Mouse (Mus musculus): Measurements from ENCODE around the gene Il10ra. TPM values are rescaled to one million over a fixed set of nuclear protein-coding genes. Genes with fewer than 3 reads are reported as not detected.
A peak's percentile ranks its signal among the peaks of the same experiment; 100 is the strongest.

Gene Il10ra
- total and polyA plus RNA-seq, 3 experiments = 0.07 to 0.45 (median 0.16) TPM

GRCm38 (mm10) chr9:45235668-45236227, 33.2 kb downstream of the Il10ra start:
- 0 out of 2 replicates have a peak, but pooled peaks cover 3% of the 10 kb centered on the region for H3K27me3 ChIP-seq (ENCODE audit: insufficient read depth, low read length)
- no peak overlapping the region for H3K4me3 ChIP-seq (ENCODE audit: low read depth, low read length)
- no peaks in the 10 kb centered on the region for H3K9me3 ChIP-seq (replicated peaks)
- no peak for TF ChIP-seq CTCF (IDR thresholded peaks at IDR 0.05; ENCODE audit: low read depth, low read length)
- no peak for TF ChIP-seq GATA2 (IDR thresholded peaks at IDR 0.05; ENCODE audit: borderline replicate concordance, low read depth, low read length)
- H3K4me1 ChIP-seq (ENCODE audit: insufficient read depth, low read depth, low read length) = peaks cover 13% of the 10 kb centered on the region
- no peaks in the 10 kb centered on the region for H3K36me3 ChIP-seq (replicated peaks)
- DNase-seq (ENCODE audit: low spot score) (no peak), ATAC-seq (ENCODE audit: extremely low read depth, insufficient number of reproducible peaks, low FRiP score, poor library complexity, severe bottlenecking) (no peak)

- peaks cover 2% of the 10 kb centered on the region; the same call in 1 of the 2 replicates for H3K4me1 ChIP-seq (ENCODE audit: insufficient read depth, low read depth, low read length)
- ATAC-seq (ENCODE audit: extremely low read depth, insufficient number of reproducible peaks, low FRiP score, poor library complexity, severe bottlenecking) (no peak), DNase-seq (ENCODE audit: low spot score) (no peak)
- no peaks in the 10 kb centered on the region for H3K9me3 ChIP-seq (replicated peaks)
- TF ChIP-seq POLR2AphosphoS5 (IDR thresholded peaks at IDR 0.05; ENCODE audit: insufficient replicate concordance, low read depth, low read length) (no peak), GATA2 (IDR thresholded peaks at IDR 0.05; ENCODE audit: borderline replicate concordance, low read depth, low read length) (no peak), TAL1 (conservative IDR thresholded peaks at IDR 0.05; ENCODE audit: low read depth, low read length) (no peak), CTCF (IDR thresholded peaks at IDR 0.05; ENCODE audit: low read depth, low read length) (no peak), GATA1 (IDR thresholded peaks at IDR 0.05; ENCODE audit: borderline replicate concordance, low read length) (no peak)
- H3K27me3 ChIP-seq (ENCODE audit: insufficient read depth, low read length) = 0 out of 2 replicates have a peak, but pooled peaks cover 3% of the 10 kb centered on the region
- no peaks in the 10 kb centered on the region for H3K36me3 ChIP-seq (replicated peaks)
- H3K4me3 ChIP-seq (ENCODE audit: low read depth, low read length) = no peak overlapping the region
Observed at GRCm38 (mm10) chr9:45229359-45229758, 39.6 kb downstream of the Il10ra start.

- no peaks in the 10 kb centered on the region for H3K36me3 ChIP-seq (replicated peaks)
- no peaks in the 10 kb centered on the region for H3K27me3 ChIP-seq (ENCODE audit: insufficient read depth, low read length)
- ATAC-seq (ENCODE audit: extremely low read depth, insufficient number of reproducible peaks, low FRiP score, poor library complexity, severe bottlenecking) (no peak), DNase-seq (ENCODE audit: low spot score) (peak; percentile 7)
- H3K4me1 ChIP-seq (ENCODE audit: insufficient read depth, low read depth, low read length) = peaks cover 2% of the 10 kb centered on the region; the same call in 1 of the 2 replicates
- H3K4me3 ChIP-seq (ENCODE audit: low read depth, low read length) = no peak overlapping the region
- H3K9me3 ChIP-seq (replicated peaks) = no peaks in the 10 kb centered on the region
- peak; percentile 50 for TF ChIP-seq CTCF (IDR thresholded peaks at IDR 0.05; ENCODE audit: low read depth, low read length)
- no peak for TF ChIP-seq GATA1 (IDR thresholded peaks at IDR 0.05; ENCODE audit: borderline replicate concordance, low read length)
Observed at GRCm38 (mm10) chr9:45221567-45221966, 47.4 kb downstream of the Il10ra start.

- no peak for ATAC-seq (ENCODE audit: extremely low read depth, insufficient number of reproducible peaks, low FRiP score, poor library complexity, severe bottlenecking)
- Histone ChIP-seq H3K9me3 (replicated peaks) (no peaks in the 10 kb centered on the region), H3K27me3 (ENCODE audit: insufficient read depth, low read length) (no peaks in the 10 kb centered on the region), H3K4me1 (ENCODE audit: insufficient read depth, low read depth, low read length) (peaks cover under 1% of the 10 kb centered on the region; the same call in 1 of the 2 replicates), H3K4me3 (ENCODE audit: low read depth, low read length) (no peak overlapping the region), H3K36me3 (replicated peaks) (no peaks in the 10 kb centered on the region)
- DNase-seq (ENCODE audit: low spot score) = no peak
- TF ChIP-seq POLR2AphosphoS5 (IDR thresholded peaks at IDR 0.05; ENCODE audit: insufficient replicate concordance, low read depth, low read length) = no peak
- no peak for TF ChIP-seq GATA2 (IDR thresholded peaks at IDR 0.05; ENCODE audit: borderline replicate concordance, low read depth, low read length)
- no peak for TF ChIP-seq CTCF (IDR thresholded peaks at IDR 0.05; ENCODE audit: low read depth, low read length)
- no peak for TF ChIP-seq TAL1 (conservative IDR thresholded peaks at IDR 0.05; ENCODE audit: low read depth, low read length)
- TF ChIP-seq GATA1 (IDR thresholded peaks at IDR 0.05; ENCODE audit: borderline replicate concordance, low read length) = no peak
Observed at GRCm38 (mm10) chr9:45219644-45220043, 49.3 kb downstream of the Il10ra start.

DNA sequence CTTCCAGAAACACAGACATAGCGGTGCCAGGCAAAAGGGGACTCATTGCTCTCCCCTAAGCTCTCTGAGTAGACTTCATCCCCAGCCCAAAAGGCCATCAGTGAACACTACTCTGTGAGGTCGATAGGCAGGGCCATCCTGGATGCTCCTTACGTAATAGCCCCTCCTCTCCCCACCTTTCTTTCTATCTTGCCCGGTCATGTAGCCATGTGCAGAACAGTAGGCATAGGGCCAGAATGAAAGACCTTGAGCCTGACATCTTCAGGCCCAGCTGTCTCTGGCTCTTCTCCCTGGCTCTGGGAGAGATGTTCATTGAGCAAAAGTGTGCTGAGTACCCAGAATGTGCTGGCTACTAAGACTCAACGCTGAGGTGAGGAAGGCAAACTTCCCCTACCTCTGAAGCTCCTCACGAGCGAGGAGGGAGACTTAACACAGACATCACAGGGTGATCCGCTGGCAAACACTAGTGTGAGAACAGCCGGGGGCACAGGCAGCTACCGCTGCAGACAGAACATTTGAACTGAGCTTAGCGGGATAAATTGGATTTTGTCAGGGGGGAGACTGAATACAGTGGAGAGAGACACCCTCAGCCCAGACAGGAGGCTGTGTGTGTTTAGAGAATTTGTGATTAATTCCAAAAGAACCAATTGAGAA, 53.3 kb downstream of the Il10ra start:
- no peak for ATAC-seq (ENCODE audit: extremely low read depth, insufficient number of reproducible peaks, low FRiP score, poor library complexity, severe bottlenecking)
- DNase-seq (ENCODE audit: low spot score) = no peak
- H3K27me3 ChIP-seq (ENCODE audit: insufficient read depth, low read length) = no peaks in the 10 kb centered on the region

DNA sequence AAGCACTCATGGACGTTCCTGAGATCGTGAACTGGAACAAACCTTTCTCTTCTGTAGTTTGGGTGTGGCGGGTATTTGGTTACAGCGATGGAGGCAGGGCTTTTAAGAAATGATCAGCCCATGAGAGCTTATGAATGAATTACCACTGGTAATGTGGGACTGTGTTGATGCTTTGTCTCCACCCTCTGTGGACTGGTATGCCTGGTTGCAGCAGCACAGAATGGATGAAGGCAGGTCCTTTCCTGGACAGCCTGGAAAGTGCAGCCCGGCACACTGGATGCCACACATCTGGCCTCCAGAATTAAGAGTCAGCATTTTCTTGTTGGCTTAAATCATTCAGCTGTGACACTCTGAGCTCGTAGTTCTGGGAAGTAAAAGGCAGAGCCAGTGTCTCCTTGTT, 56.9 kb downstream of the Il10ra start:
- ATAC-seq (ENCODE audit: extremely low read depth, insufficient number of reproducible peaks, low FRiP score, poor library complexity, severe bottlenecking) = no peak
- no peaks in the 10 kb centered on the region for H3K36me3 ChIP-seq (replicated peaks)

More for the DNA sequence above, 53.3 kb downstream of the Il10ra start:
- Histone ChIP-seq H3K9me3 (replicated peaks) (no peaks in the 10 kb centered on the region), H3K4me3 (ENCODE audit: low read depth, low read length) (no peak overlapping the region), H3K36me3 (replicated peaks) (no peaks in the 10 kb centered on the region), H3K4me1 (ENCODE audit: insufficient read depth, low read depth, low read length) (no peaks in the 10 kb centered on the region)
- TF ChIP-seq CTCF (IDR thresholded peaks at IDR 0.05; ENCODE audit: low read depth, low read length) (no peak), GATA2 (IDR thresholded peaks at IDR 0.05; ENCODE audit: borderline replicate concordance, low read depth, low read length) (no peak), GATA1 (IDR thresholded peaks at IDR 0.05; ENCODE audit: borderline replicate concordance, low read length) (no peak), TAL1 (conservative IDR thresholded peaks at IDR 0.05; ENCODE audit: low read depth, low read length) (no peak), POLR2AphosphoS5 (IDR thresholded peaks at IDR 0.05; ENCODE audit: insufficient replicate concordance, low read depth, low read length) (no peak)

More for the DNA sequence above, 56.9 kb downstream of the Il10ra start:
- DNase-seq (ENCODE audit: low spot score) = no peak
- Histone ChIP-seq H3K4me3 (ENCODE audit: low read depth, low read length) (no peak overlapping the region), H3K27me3 (ENCODE audit: insufficient read depth, low read length) (no peaks in the 10 kb centered on the region), H3K9me3 (replicated peaks) (no peaks in the 10 kb centered on the region), H3K4me1 (ENCODE audit: insufficient read depth, low read depth, low read length) (no peaks in the 10 kb centered on the region)
- TF ChIP-seq GATA2 (IDR thresholded peaks at IDR 0.05; ENCODE audit: borderline replicate concordance, low read depth, low read length) (no peak), CTCF (IDR thresholded peaks at IDR 0.05; ENCODE audit: low read depth, low read length) (no peak), GATA1 (IDR thresholded peaks at IDR 0.05; ENCODE audit: borderline replicate concordance, low read length) (no peak), TAL1 (conservative IDR thresholded peaks at IDR 0.05; ENCODE audit: low read depth, low read length) (no peak)
